Mouse (Mus musculus): ENCODE measurements around the gene Sf3b4. TPM values are rescaled to one million over a fixed set of nuclear protein-coding genes. Genes with fewer than 3 reads are reported as not detected.

Sf3b4 gene
- total RNA-seq (2021) (10 to 100 TPM; 49.4 to 55.2 TPM), polyA plus RNA-seq (2012; rRNA removed) (169 and 183 TPM in 2 replicates)
- long read RNA-seq, transcript Sf3b4-201 (6 exons, 1,915 nt): major isoform, 46 of 51 reads
- long read RNA-seq, partial matches to known transcripts: 3 of 51 reads
- long read RNA-seq, other reads (novel, unspliced or antisense): 2 of 51 reads

GRCm38 (mm10) chr3:96172197-96173178 is at the start of gene Sf3b4:
Gene Sf3b4, plus strand, starts transcription at chr3:96172332.
- DNase-seq: peak; percentile 92

- no peak for DNase-seq
Measured at GRCm38 (mm10) chr3:96124235-96124634, 47.9 kb upstream of the Sf3b4 start.

GRCm38 (mm10) chr3:96128128-96128527 is 44.0 kb upstream of the Sf3b4 start:
- DNase-seq: no peak

- no peak for DNase-seq
Measured at GRCm38 (mm10) chr3:96132478-96132877, 39.7 kb upstream of the Sf3b4 start.

- no peak for DNase-seq
Measured at GRCm38 (mm10) chr3:96133327-96133905, 38.7 kb upstream of the Sf3b4 start.

GRCm38 (mm10) chr3:96135011-96135410 is 37.1 kb upstream of the Sf3b4 start:
- peak; percentile 77 for DNase-seq

GRCm38 (mm10) chr3:96147950-96148349 is 24.2 kb upstream of the Sf3b4 start:
- peak; percentile 58 for DNase-seq

GRCm38 (mm10) chr3:96151836-96152235 is 20.3 kb upstream of the Sf3b4 start:
- no peak for DNase-seq

- no peak for DNase-seq
Measured at GRCm38 (mm10) chr3:96152611-96153010, 19.5 kb upstream of the Sf3b4 start.

- DNase-seq: no peak
Measured at GRCm38 (mm10) chr3:96155501-96155900, 16.6 kb upstream of the Sf3b4 start.

- DNase-seq: no peak
Measured at GRCm38 (mm10) chr3:96159820-96160219, 12.3 kb upstream of the Sf3b4 start.

GRCm38 (mm10) chr3:96160222-96160802 is 11.8 kb upstream of the Sf3b4 start:
- DNase-seq: peak; percentile 91

GRCm38 (mm10) chr3:96160803-96161516 is 11.2 kb upstream of the Sf3b4 start:
- DNase-seq: peak; percentile 89

- peak; percentile 62 for DNase-seq
Measured at GRCm38 (mm10) chr3:96161869-96162840, 10.0 kb upstream of the Sf3b4 start, which contains the start of gene Mtmr11. Gene Mtmr11, plus strand, starts transcription at chr3:96162004.

GRCm38 (mm10) chr3:96163040-96163439 is 9.1 kb upstream of the Sf3b4 start:
- no peak for DNase-seq

- no peak for DNase-seq
Measured at GRCm38 (mm10) chr3:96168466-96169158, 3.5 kb upstream of the Sf3b4 start.

- peak; percentile 73 for DNase-seq
Measured at GRCm38 (mm10) chr3:96170276-96170675, 1.9 kb upstream of the Sf3b4 start.

- peak; percentile 38 for DNase-seq
Measured at GRCm38 (mm10) chr3:96170976-96171545, 1.1 kb upstream of the Sf3b4 start.

GRCm38 (mm10) chr3:96171583-96172196 is 442 bp upstream of the Sf3b4 start:
- DNase-seq: no peak
